Mouse (Mus musculus) olfactory bulb, adult 2 months (tissue): ENCODE results near the gene Rgma. TPM values are rescaled to one million over a fixed set of nuclear protein-coding genes. Genes with fewer than 3 reads are reported as not detected.

ENCODE experiments used
- H3K27ac ChIP-seq: fragments of 200-500 bp; 2 replicates; pipeline ENCODE4 v1.5.1; 2012; ENCODE audit warnings: low read depth, low read length; ENCODE audit not compliant: insufficient read depth
- H3K4me1 ChIP-seq: fragments of 200-500 bp; 2 replicates; pipeline ENCODE4 v1.6.1; 2012; ENCODE audit warnings: low read length; ENCODE audit not compliant: control insufficient read depth, insufficient read depth
- H3K4me3 ChIP-seq: fragments of 200-500 bp; 2 replicates; pipeline ENCODE4 v1.5.1; 2012; ENCODE audit warnings: mild to moderate bottlenecking, low read depth, low read length, moderate library complexity; ENCODE audit not compliant: insufficient read depth
- CTCF ChIP-seq: fragments of 200-500 bp; IDR thresholded peaks from 2 replicates; pipeline ENCODE4 v1.5.1; 2012; ENCODE audit warnings: low read depth, mild to moderate bottlenecking, low read length, moderate library complexity; ENCODE audit not compliant: insufficient read depth
- POLR2A ChIP-seq: fragments of 200-500 bp; IDR thresholded peaks from 2 replicates; pipeline ENCODE4 v1.6.1; 2012; ENCODE audit warnings: mild to moderate bottlenecking, low read depth, low read length, moderate library complexity; ENCODE audit not compliant: insufficient read depth
- WGBS: fragments of 180-500 bp; shearing (Covaris S2); methylation state at CpG from one replicate; pipeline ENCODE4 v1.1.7; 2018; 5-methylcytosine and 5-hydroxymethylcytosine counted together
- polyA plus RNA-seq: library from polyadenylated mRNA; stranded (reverse); fragments of >200 nt; gene quantifications from 2 replicates; pipeline ENCODE4 v1.2.4, GENCODE M21; 2012; ENCODE audit warnings: low replicate concordance; ENCODE audit not compliant: missing spikeins, insufficient read depth, insufficient read length

The Rgma gene
- polyA plus RNA-seq, 1 experiment: not detected

DNA sequence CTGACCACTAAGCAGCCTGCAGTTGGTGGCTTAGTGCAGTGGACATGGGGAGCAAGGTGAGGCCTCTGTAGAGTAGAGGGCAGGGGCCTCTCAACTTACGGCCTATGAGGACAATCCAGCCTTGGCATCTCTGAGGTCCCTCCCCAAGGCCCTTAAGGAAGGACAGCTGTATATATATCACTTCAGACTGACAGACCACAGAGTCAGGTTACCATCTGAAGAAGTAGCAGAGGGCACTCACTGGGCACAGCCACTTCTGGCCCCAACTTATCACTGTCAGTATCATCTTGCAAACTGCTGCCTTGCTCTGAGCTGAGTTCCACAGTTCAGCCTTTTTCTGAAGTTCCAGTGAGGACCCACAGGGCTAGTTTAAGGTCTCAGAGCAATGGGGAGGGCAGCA is 27.4 kb downstream of the Rgma start:
- Histone ChIP-seq H3K4me1 (peaks cover 18% of the 10 kb centered on the region), H3K27ac (no peak overlapping the region), H3K4me3 (no peak overlapping the region)
- 89% methylated on average over 1 of the region's 1 CpGs for WGBS
- TF ChIP-seq POLR2A (no peak), CTCF (no peak)

DNA sequence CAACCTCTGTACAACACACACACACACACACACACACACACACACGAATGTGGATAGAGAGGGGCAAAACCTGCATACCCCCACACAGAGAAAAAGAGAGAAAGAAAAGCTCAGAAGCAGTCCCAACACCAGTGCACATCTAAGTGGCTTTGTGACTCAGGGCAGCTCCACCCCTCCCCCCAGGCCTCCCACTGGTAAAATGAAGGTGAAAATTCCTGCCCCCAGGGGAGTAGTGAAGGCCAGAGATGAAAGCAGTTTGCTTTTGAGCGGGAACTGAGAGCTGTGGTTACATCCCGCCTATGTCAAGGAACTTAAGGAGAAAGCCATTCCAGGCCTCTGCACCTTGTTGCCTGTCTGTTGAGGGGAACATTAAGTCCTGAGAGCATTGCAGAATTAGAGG is 28.2 kb downstream of the Rgma start:
- whole genome bisulfite sequencing: 73% methylated on average over 3 of the region's 3 CpGs
- H3K4me3 ChIP-seq: no peak overlapping the region
- H3K4me1 ChIP-seq: peaks cover 14% of the 10 kb centered on the region
- TF ChIP-seq CTCF: no peak
- no peak for TF ChIP-seq POLR2A
- H3K27ac ChIP-seq: no peak overlapping the region

DNA sequence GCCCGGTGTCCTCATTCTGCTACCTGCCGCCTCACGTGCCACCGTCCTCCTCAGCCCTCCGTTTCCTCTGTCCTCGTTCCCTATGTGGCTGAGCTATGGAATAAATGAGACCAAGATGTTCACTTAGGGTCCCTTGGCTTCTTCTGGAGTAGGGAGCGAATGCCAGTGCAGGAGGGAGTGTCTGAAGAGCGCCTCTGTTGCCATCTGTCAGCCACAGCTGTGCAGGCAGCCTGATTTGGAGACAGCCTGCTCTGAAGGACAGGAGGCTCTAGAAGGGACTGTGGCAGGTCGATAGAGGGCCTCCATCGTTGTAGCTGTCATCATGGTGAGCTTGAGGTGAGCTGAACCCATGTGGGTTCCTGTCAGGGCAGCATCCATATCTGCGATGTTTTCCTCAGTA is 30.2 kb downstream of the Rgma start:
- no peak for TF ChIP-seq POLR2A
- no peak for TF ChIP-seq CTCF
- 90% methylated on average over 11 of the region's 11 CpGs for WGBS
- Histone ChIP-seq H3K4me1 (no peaks in the 10 kb centered on the region), H3K27ac (no peak overlapping the region), H3K4me3 (no peak overlapping the region)

DNA sequence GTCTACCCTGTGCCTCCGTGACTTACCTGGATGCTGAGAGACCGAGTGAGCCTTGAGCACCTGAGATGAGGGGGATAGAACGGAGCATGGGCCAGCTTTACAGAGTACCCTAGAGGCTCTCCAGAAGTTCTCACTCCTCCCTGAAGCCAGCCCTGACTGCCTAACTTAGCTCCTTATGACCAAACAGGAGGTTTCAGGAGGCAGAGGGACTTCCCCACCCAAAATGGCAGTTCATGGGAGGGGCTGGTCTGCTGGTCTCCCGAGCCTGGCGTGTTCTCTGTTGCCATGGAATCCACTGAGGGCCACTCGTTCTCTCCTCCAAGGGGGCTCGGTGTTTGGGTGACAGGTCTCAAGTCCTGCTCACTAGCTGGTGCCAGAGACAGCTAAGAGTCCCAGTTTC is 36.2 kb downstream of the Rgma start:
- Histone ChIP-seq H3K27ac (no peak overlapping the region), H3K4me3 (no peak overlapping the region), H3K4me1 (no peaks in the 10 kb centered on the region)
- no peak for TF ChIP-seq POLR2A
- no peak for TF ChIP-seq CTCF
- WGBS: 81% methylated on average over 7 of the region's 7 CpGs

DNA sequence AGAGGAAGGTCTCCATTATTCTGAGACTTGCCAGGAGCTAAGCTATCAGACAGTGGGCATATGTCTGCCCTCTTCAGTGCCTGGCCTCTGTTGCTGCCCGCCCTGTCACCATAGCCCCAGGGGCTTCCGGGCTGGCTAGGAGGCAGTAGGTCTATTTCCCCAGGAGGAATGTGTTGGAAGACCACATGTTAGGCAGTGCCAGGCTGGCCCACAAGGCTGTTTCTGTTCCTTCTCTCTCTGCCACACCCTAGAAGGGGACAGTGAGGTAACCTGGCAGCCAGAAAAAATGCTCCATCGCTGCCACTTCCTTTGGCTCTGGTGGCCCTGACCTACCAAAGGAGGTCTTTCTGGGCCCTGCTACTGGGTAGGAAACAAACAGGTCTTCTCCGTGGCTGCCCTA is 36.7 kb downstream of the Rgma start:
- no peak overlapping the region for H3K4me3 ChIP-seq
- 77% methylated on average over 4 of the region's 4 CpGs for WGBS
- no peak for TF ChIP-seq CTCF
- no peak for TF ChIP-seq POLR2A
- no peaks in the 10 kb centered on the region for H3K4me1 ChIP-seq
- H3K27ac ChIP-seq: no peak overlapping the region

DNA sequence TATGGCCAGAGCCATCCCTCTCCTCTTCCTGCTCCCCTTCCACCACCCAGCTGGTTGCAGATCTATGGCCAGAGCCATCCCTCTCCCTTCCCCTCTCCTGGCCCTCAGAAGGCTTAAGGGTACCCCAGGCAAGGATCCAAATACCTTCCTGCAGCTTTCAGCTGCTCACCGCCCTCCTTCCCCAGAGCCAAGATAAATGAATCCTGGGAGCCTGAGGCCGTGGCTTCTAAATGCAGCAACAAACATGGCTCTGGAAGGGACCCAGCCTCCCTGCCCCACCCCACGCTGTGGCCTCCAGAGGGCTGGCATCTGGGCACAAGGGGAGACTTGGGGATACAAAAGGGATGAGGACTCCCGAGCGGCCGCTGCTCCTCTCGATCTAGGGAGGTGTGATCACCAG is 37.1 kb downstream of the Rgma start:
- H3K4me3 ChIP-seq: no peak overlapping the region
- 58% methylated on average over 7 of the region's 7 CpGs for WGBS
- H3K4me1 ChIP-seq: no peaks in the 10 kb centered on the region
- no peak for TF ChIP-seq POLR2A
- no peak for TF ChIP-seq CTCF
- no peak overlapping the region for H3K27ac ChIP-seq

DNA sequence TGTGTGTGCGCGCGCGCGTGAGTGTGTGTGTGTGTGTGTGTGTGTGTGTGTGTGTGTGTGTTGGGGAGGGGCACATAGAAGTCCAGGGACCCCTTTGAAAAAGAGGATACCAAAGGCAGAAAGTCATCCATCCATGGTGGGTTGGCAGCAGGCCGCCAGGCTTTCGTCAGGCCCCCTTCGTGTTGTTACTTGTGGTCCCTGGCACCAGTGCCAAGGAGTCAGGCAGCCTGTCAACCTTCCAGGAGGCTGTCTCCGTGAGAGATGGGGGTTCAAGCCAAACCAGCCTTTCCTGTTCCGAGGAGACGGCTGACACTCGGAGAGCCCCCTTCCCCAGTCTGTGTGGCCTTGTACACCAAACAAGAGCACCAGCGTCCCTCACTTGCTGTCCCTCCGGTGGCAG is 38.9 kb downstream of the Rgma start:
- 81% methylated on average over 14 of the region's 14 CpGs for WGBS
- no peaks in the 10 kb centered on the region for H3K4me1 ChIP-seq
- H3K4me3 ChIP-seq: no peak overlapping the region
- H3K27ac ChIP-seq: no peak overlapping the region
- no peak for TF ChIP-seq POLR2A
- no peak for TF ChIP-seq CTCF

DNA sequence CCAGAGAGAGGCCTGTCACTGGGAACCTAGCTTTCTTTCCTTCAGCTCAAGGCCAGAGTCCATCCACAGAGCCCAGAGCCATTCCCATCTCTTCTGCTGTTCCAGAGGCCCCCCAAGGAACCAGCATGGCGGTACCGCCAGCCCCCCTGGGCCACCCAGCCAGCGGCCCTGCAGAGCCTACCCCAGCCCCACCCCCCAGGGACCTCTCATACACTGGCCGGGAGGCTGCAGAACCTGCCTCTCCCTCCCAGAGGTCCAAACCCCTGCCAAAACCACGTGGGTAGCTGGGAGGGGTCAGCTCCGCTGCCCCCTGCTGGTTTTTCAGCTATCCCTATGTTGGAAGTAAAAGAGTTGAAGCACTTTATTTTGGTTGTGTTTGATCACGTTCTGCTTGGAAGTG is 44.1 kb downstream of the Rgma start:
- TF ChIP-seq POLR2A (no peak), CTCF (no peak)
- 46% methylated on average over 7 of the region's 7 CpGs for WGBS
- Histone ChIP-seq H3K4me3 (no peak overlapping the region), H3K4me1 (peaks cover 3% of the 10 kb centered on the region; the same call in 1 of the 2 replicates), H3K27ac (no peak overlapping the region)

DNA sequence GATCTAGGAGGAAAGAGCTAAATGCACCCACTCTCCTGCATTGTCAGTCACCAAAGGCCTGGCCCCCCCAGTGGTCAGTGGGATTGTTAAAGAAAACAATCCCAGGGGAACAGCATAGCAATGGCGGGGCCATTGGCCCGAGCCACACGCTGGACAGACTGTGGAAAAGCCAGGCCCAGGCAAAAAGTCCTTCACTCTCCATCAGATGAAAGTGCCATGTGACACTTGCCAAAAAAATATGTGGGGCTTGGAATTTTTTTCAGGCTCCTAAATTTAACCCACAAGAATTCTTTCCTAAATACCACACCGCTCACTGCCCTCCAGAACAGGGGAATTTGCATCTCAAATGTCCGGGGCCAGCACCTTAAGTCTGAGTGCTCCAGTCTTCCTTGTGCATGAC is 45.5 kb downstream of the Rgma start:
- WGBS: 72% methylated on average over 5 of the region's 5 CpGs
- H3K4me3 ChIP-seq: no peak overlapping the region
- no peak overlapping the region for H3K27ac ChIP-seq
- H3K4me1 ChIP-seq: peaks cover 8% of the 10 kb centered on the region
- TF ChIP-seq CTCF (no peak), POLR2A (no peak)

DNA sequence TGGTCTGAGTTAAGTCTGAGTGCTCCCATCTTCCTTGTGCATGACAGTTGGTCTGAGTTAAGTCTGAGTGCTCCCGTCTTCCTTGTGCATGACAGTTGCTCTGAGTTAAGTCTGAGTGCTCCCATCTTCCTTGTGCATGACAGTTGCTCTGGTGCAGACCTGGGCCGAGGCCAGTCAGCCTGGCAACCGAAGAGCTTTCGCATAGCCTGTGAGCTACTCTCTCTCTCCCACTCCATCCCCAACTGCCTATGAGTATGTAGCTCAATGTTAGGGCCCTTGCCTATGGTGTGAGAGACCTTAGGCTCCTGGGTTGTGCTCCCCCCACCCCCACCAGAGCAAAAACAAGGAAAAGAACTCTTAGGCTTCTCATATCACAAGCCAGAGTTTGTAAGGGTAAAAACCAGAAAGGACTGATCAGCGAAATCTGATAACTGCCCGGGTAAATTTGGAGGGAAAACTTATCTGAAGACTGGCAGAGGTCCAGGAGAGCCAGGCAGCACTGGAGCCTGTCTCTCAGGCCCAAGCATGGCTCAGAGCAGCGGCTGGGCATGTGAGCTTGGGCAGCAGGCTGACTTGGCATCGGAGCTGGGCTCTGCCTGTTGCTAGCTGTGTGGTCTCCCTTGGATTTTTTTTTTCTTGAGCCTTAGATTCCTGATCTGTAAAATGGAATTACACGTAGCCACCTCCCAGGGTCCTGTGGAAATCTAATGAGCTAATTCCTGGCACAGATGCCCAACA is 46.1 kb downstream of the Rgma start:
- no peak overlapping the region for H3K27ac ChIP-seq
- 48% methylated on average over 9 of the region's 9 CpGs for WGBS

More for the DNA sequence above, 46.1 kb downstream of the Rgma start:
- no peak for TF ChIP-seq CTCF
- no peak for TF ChIP-seq POLR2A
- Histone ChIP-seq H3K4me3 (no peak overlapping the region), H3K4me1 (peaks cover 8% of the 10 kb centered on the region)
